Mouse (Mus musculus) forebrain, postnatal 0 days (tissue): ENCODE results near the gene Ppip5k2. TPM values are rescaled to one million over a fixed set of nuclear protein-coding genes. Genes with fewer than 3 reads are reported as not detected.

Source experiments
- ATAC-seq: fragments of 200-750 bp; cut with Nextera tagmentation; 2 replicates; pipeline ENCODE4 v1.8.0; 2017; ENCODE audit warnings: mild to moderate bottlenecking, moderate library complexity
- DNase-seq: peaks from one replicate; pipeline ENCODE4 v3.0.0-alpha.2; 2015
- H3K27ac ChIP-seq: fragments of 300-500 bp; sonication (generic); 2 replicates; pipeline ENCODE4 v1.5.1; 2014; ENCODE audit warnings: low read depth, mild to moderate bottlenecking, antibody characterized with exemption, low read length, moderate library complexity, mixed read lengths
- H3K27me3 ChIP-seq: fragments of 300-500 bp; sonication (generic); 2 replicates; pipeline ENCODE4 v1.6.1; 2014; ENCODE audit warnings: mild to moderate bottlenecking, low read length, mixed read lengths; ENCODE audit not compliant: insufficient read depth
- H3K36me3 ChIP-seq: fragments of 300-500 bp; sonication (generic); 2 replicates; pipeline ENCODE4 v1.6.1; 2014; ENCODE audit warnings: mild to moderate bottlenecking, moderate library complexity; ENCODE audit not compliant: insufficient read depth
- H3K4me1 ChIP-seq: fragments of 300-500 bp; sonication (generic); 2 replicates; pipeline ENCODE4 v1.6.1; 2014; ENCODE audit warnings: antibody characterized with exemption; ENCODE audit not compliant: insufficient read depth
- H3K4me2 ChIP-seq: fragments of 300-500 bp; sonication (generic); 2 replicates; pipeline ENCODE4 v1.6.1; 2014; ENCODE audit warnings: low read depth, mild to moderate bottlenecking, moderate library complexity
- H3K4me3 ChIP-seq: fragments of 300-500 bp; sonication (generic); 2 replicates; pipeline ENCODE4 v1.5.1; 2014; ENCODE audit warnings: low read depth, low read length, mixed read lengths
- H3K9ac ChIP-seq: fragments of 300-500 bp; sonication (generic); 2 replicates; pipeline ENCODE4 v1.6.1; 2014; ENCODE audit warnings: mild to moderate bottlenecking
- H3K9me3 ChIP-seq: fragments of 300-500 bp; sonication (generic); 2 replicates; pipeline ENCODE4 v1.6.1; 2016; ENCODE audit warnings: low read length
- CTCF ChIP-seq: sonication (generic); IDR thresholded peaks from 2 replicates; pipeline ENCODE4 v1.5.1; 2016; ENCODE audit warnings: antibody characterized with exemption, control low read depth, low read depth
- WGBS: fragments of 180-500 bp; shearing (Covaris S2); extraction: QIAGEN DNeasy Blood & Tissue Kit; methylation state at CpG from one replicate; pipeline ENCODE4 v1.1.7; 2014; 5-methylcytosine and 5-hydroxymethylcytosine counted together
- polyA plus RNA-seq: library from polyadenylated mRNA; unstranded; fragments of >200 nt; fragmentation: Nextera tagmentation; extraction: Ambion mirVana; gene quantifications from 2 replicates; pipeline ENCODE4 v1.2.1, GENCODE M21; 2015
- total RNA-seq: library from RNA; depleted of rRNA; stranded (reverse); fragments of >200 nt; gene quantifications from 2 replicates; pipeline ENCODE4 v1.2.3, GENCODE M21; 2014

The Ppip5k2 gene
- total and polyA plus RNA-seq, 2 experiments from 2014 or later: 25.0 to 62.0 TPM

- H3K9me3 ChIP-seq: no peaks in the 10 kb centered on the region
- no peaks in the 10 kb centered on the region for H3K27me3 ChIP-seq
- no peak for TF ChIP-seq CTCF
- H3K27ac ChIP-seq: no peak overlapping the region
- H3K36me3 ChIP-seq: no peaks in the 10 kb centered on the region
- DNase-seq (no peak), ATAC-seq (peak; percentile 23; the same call in 1 of the 2 replicates)
- no peak overlapping the region for H3K9ac ChIP-seq
- 16% methylated on average over 11 of the region's 11 CpGs for WGBS
- H3K4me3 ChIP-seq: no peak overlapping the region
- no peak overlapping the region for H3K4me2 ChIP-seq
- H3K4me1 ChIP-seq: no peaks in the 10 kb centered on the region
Measured at GRCm38 (mm10) chr1:97698956-97699570, 71.1 kb downstream of the Ppip5k2 start.

- no peak overlapping the region for H3K4me2 ChIP-seq
- H3K36me3 ChIP-seq: no peaks in the 10 kb centered on the region
- no peak for ATAC-seq
- H3K4me1 ChIP-seq: no peaks in the 10 kb centered on the region
- no peaks in the 10 kb centered on the region for H3K9me3 ChIP-seq
- DNase-seq: no peak
- H3K27ac ChIP-seq: no peak overlapping the region
- no peak overlapping the region for H3K4me3 ChIP-seq
- 100% methylated on average over 1 of the region's 1 CpGs for WGBS
- no peak for TF ChIP-seq CTCF
- H3K27me3 ChIP-seq: no peaks in the 10 kb centered on the region
- no peak overlapping the region for H3K9ac ChIP-seq
Measured at GRCm38 (mm10) chr1:97697273-97697672, 72.9 kb downstream of the Ppip5k2 start.

GRCm38 (mm10) chr1:97693825-97694224 is 76.4 kb downstream of the Ppip5k2 start:
- no peak overlapping the region for H3K9ac ChIP-seq
- no peaks in the 10 kb centered on the region for H3K27me3 ChIP-seq
- no peak overlapping the region for H3K27ac ChIP-seq
- H3K4me3 ChIP-seq: no peak overlapping the region
- no peaks in the 10 kb centered on the region for H3K4me1 ChIP-seq
- DNase-seq (no peak), ATAC-seq (no peak)
- no peak for TF ChIP-seq CTCF
- H3K36me3 ChIP-seq: no peaks in the 10 kb centered on the region
- no peaks in the 10 kb centered on the region for H3K9me3 ChIP-seq
- H3K4me2 ChIP-seq: no peak overlapping the region

DNA sequence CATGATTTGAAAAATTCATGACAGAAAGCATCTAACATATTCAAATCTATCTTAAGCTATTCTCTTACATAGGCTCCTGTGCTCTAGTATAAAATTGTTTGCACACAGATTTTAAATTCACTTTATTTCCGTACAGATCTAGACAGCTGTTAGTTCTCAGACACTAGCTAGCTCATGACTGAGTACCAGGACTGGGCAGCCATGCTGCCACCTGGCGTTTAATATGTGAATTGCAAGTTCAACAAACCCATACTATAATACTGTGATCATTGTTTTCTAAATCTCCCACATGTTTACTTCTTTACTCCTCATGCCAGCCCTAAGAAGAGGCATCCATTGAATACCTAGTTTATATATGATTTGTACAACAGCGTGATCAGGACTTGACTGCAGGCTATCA is 81.5 kb downstream of the Ppip5k2 start:
- H3K9me3 ChIP-seq: no peaks in the 10 kb centered on the region
- no peak overlapping the region for H3K27ac ChIP-seq
- no peak overlapping the region for H3K9ac ChIP-seq
- peak; percentile 65 for DNase-seq
- H3K4me1 ChIP-seq: no peaks in the 10 kb centered on the region
- H3K4me2 ChIP-seq: no peak overlapping the region
- peak; percentile 79 for ATAC-seq
- no peak overlapping the region for H3K4me3 ChIP-seq
- H3K36me3 ChIP-seq: no peaks in the 10 kb centered on the region
- H3K27me3 ChIP-seq: no peaks in the 10 kb centered on the region
- peak; percentile 74 for TF ChIP-seq CTCF
- WGBS: 12% methylated on average over 3 of the region's 3 CpGs

DNA sequence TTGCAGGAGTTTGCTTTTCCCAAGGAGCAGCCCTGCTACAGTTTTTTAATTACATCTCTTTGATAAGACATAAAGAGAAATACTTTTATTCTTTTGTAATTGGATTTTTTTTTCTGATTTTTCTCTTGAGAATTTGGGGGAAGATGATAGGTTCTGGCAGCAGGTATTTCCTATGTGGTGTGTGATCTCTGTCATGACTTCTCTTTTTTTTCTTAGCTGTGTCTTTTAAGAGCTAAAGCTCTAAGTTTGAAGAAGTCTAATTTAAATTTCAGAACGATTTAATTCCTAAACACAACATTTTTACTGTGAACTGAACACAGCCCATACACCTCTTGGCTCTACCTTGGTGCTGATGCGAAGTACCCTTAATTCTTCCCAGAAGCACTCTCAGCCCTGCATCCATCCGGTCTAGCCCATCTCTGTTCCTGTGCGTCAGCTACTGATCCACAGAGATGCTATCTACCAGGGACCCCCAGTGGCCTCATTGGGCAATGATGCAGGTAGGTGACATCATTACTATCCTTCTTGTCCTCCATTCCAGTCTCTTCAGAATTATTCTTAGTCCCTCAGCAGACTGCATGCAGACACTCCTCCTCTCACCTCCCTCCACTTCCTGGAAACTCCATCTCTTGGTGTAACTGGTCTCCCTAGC is 93.6 kb downstream of the Ppip5k2 start:
- ATAC-seq: no peak
- no peak overlapping the region for H3K27ac ChIP-seq

GRCm38 (mm10) chr1:97676115-97676514 is 94.1 kb downstream of the Ppip5k2 start:
- 58% methylated on average over 2 of the region's 2 CpGs for WGBS
- DNase-seq (no peak), ATAC-seq (no peak)
- Histone ChIP-seq H3K9ac (no peak overlapping the region), H3K4me3 (no peak overlapping the region), H3K4me1 (no peaks in the 10 kb centered on the region), H3K36me3 (no peaks in the 10 kb centered on the region), H3K27me3 (no peaks in the 10 kb centered on the region), H3K4me2 (no peak overlapping the region), H3K9me3 (no peaks in the 10 kb centered on the region), H3K27ac (no peak overlapping the region)
- no peak for TF ChIP-seq CTCF

More for the DNA sequence above, 93.6 kb downstream of the Ppip5k2 start:
- Histone ChIP-seq H3K9ac (no peak overlapping the region), H3K4me1 (no peaks in the 10 kb centered on the region), H3K36me3 (no peaks in the 10 kb centered on the region), H3K4me2 (no peak overlapping the region), H3K27me3 (no peaks in the 10 kb centered on the region), H3K4me3 (no peak overlapping the region), H3K9me3 (no peaks in the 10 kb centered on the region)
- no peak for DNase-seq
- no peak for TF ChIP-seq CTCF
- 83% methylated on average over 4 of the region's 4 CpGs for WGBS

- Histone ChIP-seq H3K4me1 (no peaks in the 10 kb centered on the region), H3K27me3 (no peaks in the 10 kb centered on the region), H3K4me2 (no peak overlapping the region), H3K27ac (no peak overlapping the region), H3K9me3 (no peaks in the 10 kb centered on the region), H3K36me3 (no peaks in the 10 kb centered on the region), H3K9ac (no peak overlapping the region), H3K4me3 (no peak overlapping the region)
- TF ChIP-seq CTCF: no peak
- DNase-seq (no peak), ATAC-seq (no peak)
- 80% methylated on average over 2 of the region's 2 CpGs for WGBS
Measured at GRCm38 (mm10) chr1:97672849-97673248, 97.4 kb downstream of the Ppip5k2 start.
